Mouse (Mus musculus) neural tube, embryonic 11.5 days (tissue): ENCODE data around the gene Mul1. TPM values are rescaled to one million over a fixed set of nuclear protein-coding genes. Genes with fewer than 3 reads are reported as not detected.

ENCODE experiments used
- ATAC-seq: fragments of 200-750 bp; cut with Nextera tagmentation; 2 replicates; pipeline ENCODE4 v1.8.0; 2017; ENCODE audit warnings: moderate number of reproducible peaks, mild to moderate bottlenecking, moderate TSS enrichment, moderate library complexity; ENCODE audit not compliant: insufficient read depth, low FRiP score, low TSS enrichment
- DNase-seq: peaks from one replicate; pipeline ENCODE4 v3.0.0-alpha.2; 2015; ENCODE audit warnings: low spot score
- H3K27ac ChIP-seq: fragments of 300-500 bp; sonication (generic); 2 replicates; pipeline ENCODE4 v1.5.1; 2014; ENCODE audit warnings: low read depth, mild to moderate bottlenecking, low read length
- H3K27me3 ChIP-seq: fragments of 300-500 bp; sonication (generic); 2 replicates; pipeline ENCODE4 v1.6.1; 2014; ENCODE audit warnings: mild to moderate bottlenecking, low read length, mixed read lengths; ENCODE audit not compliant: control insufficient read depth, insufficient read depth
- H3K36me3 ChIP-seq: fragments of 300-500 bp; sonication (generic); 2 replicates; pipeline ENCODE4 v1.6.1; 2014; ENCODE audit warnings: mild to moderate bottlenecking, low read length, moderate library complexity, mixed read lengths; ENCODE audit not compliant: control insufficient read depth, insufficient read depth
- H3K4me1 ChIP-seq: fragments of 300-500 bp; sonication (generic); 2 replicates; pipeline ENCODE4 v1.6.1; 2014; ENCODE audit warnings: low read length, mixed read lengths; ENCODE audit not compliant: control insufficient read depth, insufficient read depth
- H3K4me2 ChIP-seq: fragments of 300-500 bp; sonication (generic); 2 replicates; pipeline ENCODE4 v1.6.1; 2014; ENCODE audit warnings: low read depth, mild to moderate bottlenecking, moderate library complexity
- H3K4me3 ChIP-seq: fragments of 300-500 bp; sonication (generic); 2 replicates; pipeline ENCODE4 v1.5.1; 2014; ENCODE audit warnings: low read depth, low read length
- H3K9ac ChIP-seq: fragments of 300-500 bp; sonication (generic); 2 replicates; pipeline ENCODE4 v1.6.1; 2014; ENCODE audit warnings: mild to moderate bottlenecking, low read length
- H3K9me3 ChIP-seq: fragments of 300-500 bp; sonication (generic); 2 replicates; pipeline ENCODE4 v1.6.1; 2016; ENCODE audit warnings: low read length; ENCODE audit not compliant: control insufficient read depth
- WGBS: fragments of 180-500 bp; shearing (Covaris S2); extraction: QIAGEN DNeasy Blood & Tissue Kit; methylation state at CpG from one replicate; pipeline ENCODE4 v1.1.7; 2014; 5-methylcytosine and 5-hydroxymethylcytosine counted together
- polyA plus RNA-seq: library from polyadenylated mRNA; unstranded; fragments of >200 nt; fragmentation: Nextera tagmentation; extraction: Ambion mirVana; gene quantifications from 2 replicates; pipeline ENCODE4 v1.2.1, GENCODE M21; 2014

The Mul1 gene
- polyA plus RNA-seq: 19.3 and 22.8 TPM in 2 replicates

DNA sequence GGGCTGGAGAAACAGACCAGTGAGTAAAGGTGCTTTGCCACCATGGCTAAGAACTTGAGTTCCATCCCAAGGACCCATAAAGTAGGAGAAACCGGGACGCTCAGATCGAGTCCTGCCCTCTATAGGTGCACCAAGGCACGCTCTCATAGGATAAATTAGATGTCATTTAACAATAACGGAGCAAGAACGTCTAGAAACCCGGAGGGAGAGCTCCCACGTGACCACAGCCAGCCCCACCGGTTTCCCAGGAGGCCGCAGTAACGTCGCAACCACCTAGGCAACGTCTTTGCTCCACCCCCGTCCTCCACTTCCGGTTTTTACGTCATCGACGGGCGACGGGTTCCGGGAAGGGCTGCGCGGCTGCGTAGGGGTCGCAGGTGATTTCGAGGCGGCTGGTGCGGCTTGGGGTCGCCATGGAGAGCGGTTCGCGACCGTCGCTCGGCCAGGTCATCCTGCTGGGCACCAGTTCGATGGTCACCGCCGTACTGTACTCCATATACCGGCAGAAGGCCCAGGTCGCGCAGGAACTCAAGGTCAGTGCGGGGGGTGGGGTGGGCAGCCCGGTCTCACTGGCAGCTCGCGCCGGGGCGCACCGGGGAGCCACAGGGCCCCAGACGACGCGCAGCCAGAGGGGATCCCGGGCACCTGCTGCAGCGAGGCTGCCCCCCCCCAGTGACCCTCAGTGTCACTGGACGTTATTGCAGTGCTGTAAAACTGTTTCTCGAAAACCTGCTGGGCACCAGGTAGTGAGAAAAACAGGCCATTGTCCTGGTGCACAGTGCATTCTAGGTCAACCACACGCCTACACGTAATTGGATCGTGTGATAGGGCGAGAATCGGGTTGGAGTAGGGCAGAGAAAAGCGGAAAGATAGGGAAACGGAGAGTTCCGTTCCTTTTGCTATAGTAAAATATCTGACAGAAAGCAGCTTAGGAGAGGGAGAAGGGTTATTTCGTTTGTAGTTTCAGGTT, at the start of gene Mul1:
Gene Mul1, plus strand, starts transcription at position 325 of the 970 bp plus-strand sequence.
- no peaks in the 10 kb centered on the region for H3K9me3 ChIP-seq
- peaks cover 8% of the 10 kb centered on the region for H3K4me1 ChIP-seq
- H3K27me3 ChIP-seq: no peaks in the 10 kb centered on the region
- peak; percentile 84 for ATAC-seq
- H3K4me2 ChIP-seq: peak within 1 kb of the TSS; percentile 94
- under 1% methylated on average over 64 of the region's 64 CpGs for WGBS
- peak; percentile 97 for DNase-seq
- no peak within 1 kb of the TSS for H3K27ac ChIP-seq
- peak within 1 kb of the TSS; percentile 77 for H3K9ac ChIP-seq
- peaks cover 10% of the 10 kb centered on the region for H3K36me3 ChIP-seq
- peak within 1 kb of the TSS; percentile 98 for H3K4me3 ChIP-seq

DNA sequence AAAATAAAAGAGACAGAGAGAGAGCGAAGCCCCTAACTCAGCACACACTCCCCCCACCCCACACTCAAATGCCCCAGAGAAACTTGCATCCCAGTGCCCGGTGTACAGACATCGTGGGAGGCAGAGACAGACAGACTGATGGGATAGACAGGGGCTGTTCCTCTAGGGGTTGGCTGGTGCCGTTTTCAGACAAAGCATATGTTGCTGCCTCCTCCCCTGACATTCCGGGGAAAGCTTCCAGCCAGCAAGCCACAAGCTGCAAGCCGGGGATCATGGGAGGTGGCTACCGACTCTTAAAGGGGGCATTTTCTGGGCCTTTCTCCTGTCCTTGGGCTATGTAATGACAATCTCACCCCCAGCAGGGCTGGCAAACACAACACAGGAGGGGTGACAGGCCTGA, 40.8 kb upstream of the Mul1 start:
- ATAC-seq: no peak
- no peak overlapping the region for H3K4me3 ChIP-seq
- no peak overlapping the region for H3K9ac ChIP-seq
- peaks cover 9% of the 10 kb centered on the region; the same call in 1 of the 2 replicates for H3K4me1 ChIP-seq
- H3K36me3 ChIP-seq: no peaks in the 10 kb centered on the region
- H3K4me2 ChIP-seq: no peak overlapping the region
- H3K27ac ChIP-seq: no peak overlapping the region
- no peaks in the 10 kb centered on the region for H3K9me3 ChIP-seq
- WGBS: 61% methylated on average over 7 of the region's 7 CpGs
- no peak for DNase-seq
- H3K27me3 ChIP-seq: peaks cover 51% of the 10 kb centered on the region

DNA sequence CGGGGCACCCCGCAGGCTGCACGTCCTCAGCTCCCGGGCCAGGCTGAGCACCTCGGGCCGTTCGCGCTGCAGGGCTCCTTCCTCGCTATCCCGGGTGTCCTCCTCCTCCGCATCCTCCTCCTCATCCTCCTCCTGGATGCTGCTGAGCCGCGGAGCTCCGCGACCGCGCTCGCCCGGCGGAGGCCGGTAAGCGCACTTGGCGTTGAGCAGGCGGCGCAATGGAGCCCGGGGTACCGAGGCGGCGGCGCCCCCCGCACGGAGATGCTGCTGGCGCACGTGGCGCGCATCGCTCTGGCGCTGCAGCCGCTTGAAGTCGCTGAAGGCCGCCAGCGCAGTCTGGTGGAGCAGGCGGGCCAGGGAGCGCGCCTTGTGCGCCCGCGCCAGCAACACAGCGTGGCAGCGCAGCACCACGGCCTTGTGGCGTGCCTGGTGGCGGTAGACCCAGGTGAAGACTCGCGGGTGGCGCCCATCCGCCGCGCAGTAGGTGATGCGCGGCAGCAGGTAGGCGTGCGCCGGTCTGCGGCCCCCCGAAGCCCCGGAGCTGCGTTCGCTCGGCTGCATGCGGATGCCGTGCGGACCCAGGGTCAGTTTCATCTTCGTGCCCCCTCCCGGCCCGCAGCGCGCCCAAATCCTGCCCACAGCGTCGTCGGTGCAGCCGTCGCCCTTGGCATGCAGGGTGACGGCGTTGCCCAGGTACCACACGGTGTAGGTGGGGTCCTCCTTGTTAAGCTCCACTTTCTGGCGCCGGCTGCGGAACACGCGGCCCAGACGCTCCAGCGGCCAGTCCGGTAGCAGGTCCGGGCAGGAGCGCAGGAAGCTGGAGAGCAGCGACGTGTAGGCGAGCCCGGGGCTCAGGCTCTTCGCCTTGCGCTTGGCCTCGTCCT, 39.1 kb upstream of the Mul1 start:
- H3K4me2 ChIP-seq: peak overlapping the region; percentile 48
- H3K4me1 ChIP-seq: peaks cover 9% of the 10 kb centered on the region; the same call in 1 of the 2 replicates
- peaks cover 51% of the 10 kb centered on the region for H3K27me3 ChIP-seq
- peak; percentile 42 for DNase-seq
- H3K9ac ChIP-seq: no peak overlapping the region
- under 1% methylated on average over 72 of the region's 103 CpGs for WGBS
- no peaks in the 10 kb centered on the region for H3K9me3 ChIP-seq
- H3K27ac ChIP-seq: no peak overlapping the region
- ATAC-seq: no peak
- peak overlapping the region; percentile 17 for H3K4me3 ChIP-seq
- no peaks in the 10 kb centered on the region for H3K36me3 ChIP-seq

DNA sequence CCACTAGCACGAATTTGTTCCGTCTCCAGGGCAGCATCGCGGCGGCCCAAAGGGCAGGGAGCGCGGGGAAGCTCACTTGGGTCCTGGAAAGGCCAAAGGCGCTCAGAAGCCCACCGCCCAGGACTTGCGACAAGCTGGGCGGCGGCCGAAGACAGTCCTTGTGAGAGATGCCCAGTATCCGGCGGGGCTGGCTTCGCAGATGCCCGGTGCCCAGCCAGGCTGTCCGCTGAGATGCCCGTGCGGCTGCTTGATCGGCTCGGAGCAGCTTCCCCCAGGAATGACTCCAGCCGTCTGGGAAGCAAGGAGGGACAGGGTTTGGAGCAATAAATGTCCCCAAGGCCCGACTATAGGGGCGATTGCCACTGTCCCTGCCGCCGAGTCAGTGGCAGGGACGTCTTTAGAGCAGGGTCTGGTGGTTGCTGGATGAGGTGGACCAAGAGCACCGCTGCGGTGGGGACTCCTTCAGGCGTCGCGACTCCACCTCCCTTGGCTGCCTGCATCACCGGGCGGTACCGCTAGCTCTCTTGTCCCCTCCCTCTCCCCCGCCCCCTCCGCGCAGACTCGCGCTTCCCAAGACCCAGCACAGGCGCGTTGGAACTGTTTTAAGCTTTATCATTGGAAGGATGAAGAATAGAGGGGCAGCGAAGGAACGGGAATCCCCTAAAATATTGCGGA, 38.4 kb upstream of the Mul1 start, which contains the start of gene Fam43b:
Gene Fam43b, minus strand, starts transcription at position 558 of the 675 bp plus-strand sequence.
- Histone ChIP-seq H3K9me3 (no peaks in the 10 kb centered on the region), H3K27me3 (peaks cover 51% of the 10 kb centered on the region), H3K27ac (no peak within 1 kb of the TSS), H3K4me2 (peak within 1 kb of the TSS; percentile 48), H3K4me3 (peak within 1 kb of the TSS; percentile 17), H3K4me1 (peaks cover 9% of the 10 kb centered on the region; the same call in 1 of the 2 replicates), H3K36me3 (no peaks in the 10 kb centered on the region), H3K9ac (no peak within 1 kb of the TSS)
- DNase-seq (no peak), ATAC-seq (no peak)
- 2% methylated on average over 46 of the region's 46 CpGs for WGBS

DNA sequence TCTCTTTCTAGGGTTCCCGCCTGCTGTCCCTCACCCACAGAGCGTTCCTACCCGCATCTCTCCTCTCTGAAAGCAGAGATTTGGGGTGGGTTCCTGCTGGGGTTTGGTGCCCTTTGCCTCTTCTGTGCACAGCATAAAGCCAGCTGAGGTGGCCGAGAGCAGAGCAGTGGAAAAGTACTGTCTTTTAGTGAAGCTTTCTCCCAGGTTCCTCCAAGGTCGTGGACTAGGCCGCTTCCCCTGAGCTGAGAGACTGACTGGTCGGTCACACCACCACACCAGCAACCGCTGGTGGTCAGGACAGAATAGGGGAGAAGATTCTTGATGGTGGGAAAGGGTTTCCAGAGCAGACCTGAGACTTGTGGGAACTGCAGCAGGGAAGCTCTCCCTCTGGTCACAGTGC, 37.8 kb upstream of the Mul1 start:
- peaks cover 9% of the 10 kb centered on the region; the same call in 1 of the 2 replicates for H3K4me1 ChIP-seq
- DNase-seq (no peak), ATAC-seq (no peak)
- WGBS: 4% methylated on average over 8 of the region's 8 CpGs
- H3K4me3 ChIP-seq: no peak overlapping the region
- peaks cover 51% of the 10 kb centered on the region for H3K27me3 ChIP-seq
- H3K27ac ChIP-seq: no peak overlapping the region
- H3K9me3 ChIP-seq: no peaks in the 10 kb centered on the region
- H3K4me2 ChIP-seq: no peak overlapping the region
- no peak overlapping the region for H3K9ac ChIP-seq
- no peaks in the 10 kb centered on the region for H3K36me3 ChIP-seq

DNA sequence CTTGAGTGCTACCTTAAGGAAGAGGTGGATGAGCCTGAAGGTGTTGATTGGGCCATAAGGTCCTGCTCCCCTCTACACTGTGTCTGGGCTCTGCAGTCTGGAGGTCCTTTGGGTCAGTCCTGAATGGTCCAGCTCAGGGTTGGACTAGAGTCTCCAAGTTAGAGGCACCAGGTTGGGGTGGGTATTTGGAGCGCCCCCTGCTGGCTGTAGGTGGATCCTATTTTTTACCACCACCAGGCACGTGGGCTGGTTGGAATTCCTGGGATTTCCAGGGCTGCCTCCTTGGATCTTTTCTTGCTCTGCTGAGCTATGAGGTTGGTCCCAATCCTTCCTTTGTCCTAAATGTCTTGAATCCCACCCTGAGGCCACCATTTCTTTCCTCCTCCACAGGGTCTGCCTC, 29.7 kb upstream of the Mul1 start:
- Histone ChIP-seq H3K36me3 (no peaks in the 10 kb centered on the region), H3K9me3 (no peaks in the 10 kb centered on the region), H3K27me3 (no peaks in the 10 kb centered on the region), H3K4me1 (no peaks in the 10 kb centered on the region), H3K27ac (no peak overlapping the region), H3K4me3 (no peak overlapping the region), H3K4me2 (no peak overlapping the region), H3K9ac (no peak overlapping the region)
- WGBS: 2% methylated on average over 2 of the region's 2 CpGs
- DNase-seq: no peak
- no peak for ATAC-seq

DNA sequence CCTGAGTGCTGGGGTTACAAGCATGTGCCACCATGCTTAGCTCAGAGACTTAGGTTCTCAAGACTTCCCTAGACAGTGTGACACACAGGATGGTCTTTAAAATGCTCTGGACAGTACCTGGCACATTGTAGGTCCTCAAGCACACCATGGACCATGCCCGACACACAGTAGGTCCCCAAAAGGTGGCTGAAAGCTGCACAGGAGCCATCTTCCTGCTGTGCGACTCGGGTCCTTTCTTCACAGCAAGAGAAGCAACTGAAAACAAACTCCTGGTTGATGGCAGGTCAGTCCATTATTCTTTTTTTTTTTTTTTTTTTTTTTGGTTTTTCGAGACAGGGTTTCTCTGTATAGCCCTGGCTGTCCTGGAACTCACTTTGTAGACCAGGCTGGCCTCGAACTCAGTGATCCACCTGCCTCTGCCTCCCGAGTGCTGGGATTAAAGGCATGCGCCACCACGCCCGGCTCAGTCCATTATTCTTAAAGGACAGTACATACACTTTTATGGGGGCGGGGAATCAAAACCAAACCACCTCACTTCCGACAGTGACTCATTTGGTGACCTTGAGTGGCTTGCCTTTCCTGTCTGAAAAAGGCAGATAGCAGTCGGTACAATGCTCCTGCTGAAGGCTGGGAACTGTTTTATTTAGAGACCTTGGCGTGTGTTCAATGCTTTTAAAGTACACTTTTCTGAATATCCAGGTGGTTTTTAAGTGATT, 26.8 kb upstream of the Mul1 start:
- H3K27ac ChIP-seq: no peak overlapping the region
- H3K27me3 ChIP-seq: no peaks in the 10 kb centered on the region
- 85% methylated on average over 11 of the region's 13 CpGs for WGBS
- no peaks in the 10 kb centered on the region for H3K9me3 ChIP-seq
- H3K4me1 ChIP-seq: no peaks in the 10 kb centered on the region
- ATAC-seq (no peak), DNase-seq (no peak)
- H3K4me3 ChIP-seq: no peak overlapping the region
- no peak overlapping the region for H3K9ac ChIP-seq
- no peaks in the 10 kb centered on the region for H3K36me3 ChIP-seq
- H3K4me2 ChIP-seq: no peak overlapping the region
